Mouse (Mus musculus) neural tube, embryonic 15.5 days (tissue): ENCODE results near the gene Duoxa1. TPM values are rescaled to one million over a fixed set of nuclear protein-coding genes. Genes with fewer than 3 reads are reported as not detected.

Experiments used
- ATAC-seq: fragments of 200-750 bp; cut with Nextera tagmentation; 2 replicates; pipeline ENCODE4 v1.8.0; 2017; ENCODE audit warnings: mild to moderate bottlenecking, moderate TSS enrichment, moderate library complexity; ENCODE audit not compliant: low FRiP score
- H3K27ac ChIP-seq: fragments of 300-500 bp; sonication (generic); replicated peaks from 2 replicates; pipeline ENCODE4 v1.5.1; 2015; ENCODE audit warnings: mild to moderate bottlenecking, inconsistent platforms
- H3K27me3 ChIP-seq: fragments of 300-500 bp; sonication (generic); replicated peaks from 2 replicates; pipeline ENCODE4 v1.6.1; 2015; ENCODE audit warnings: inconsistent platforms
- H3K36me3 ChIP-seq: fragments of 300-500 bp; sonication (generic); 2 replicates; pipeline ENCODE4 v1.6.1; 2015; ENCODE audit warnings: inconsistent platforms
- H3K4me1 ChIP-seq: fragments of 300-500 bp; sonication (generic); 2 replicates; pipeline ENCODE4 v1.6.1; 2015; ENCODE audit warnings: inconsistent platforms
- H3K4me2 ChIP-seq: fragments of 300-500 bp; sonication (generic); 2 replicates; pipeline ENCODE4 v1.6.1; 2015; ENCODE audit warnings: inconsistent platforms, mild to moderate bottlenecking, moderate library complexity
- H3K4me3 ChIP-seq: fragments of 300-500 bp; sonication (generic); replicated peaks from 2 replicates; pipeline ENCODE4 v1.5.1; 2015; ENCODE audit warnings: mild to moderate bottlenecking, inconsistent platforms
- H3K9ac ChIP-seq: fragments of 300-500 bp; sonication (generic); replicated peaks from 2 replicates; pipeline ENCODE4 v1.6.1; 2015; ENCODE audit warnings: mild to moderate bottlenecking, inconsistent platforms
- H3K9me3 ChIP-seq: fragments of 300-500 bp; sonication (generic); replicated peaks from 2 replicates; pipeline ENCODE4 v1.6.1; 2016; ENCODE audit warnings: inconsistent platforms
- WGBS: fragments of 180-500 bp; shearing (Covaris S2); methylation state at CpG from one replicate; pipeline ENCODE4 v1.1.7; 2015; ENCODE audit warnings: mixed read lengths; 5-methylcytosine and 5-hydroxymethylcytosine counted together
- polyA plus RNA-seq: library from polyadenylated mRNA; unstranded; fragments of >200 nt; fragmentation: Nextera tagmentation; extraction: Ambion mirVana; gene quantifications from 2 replicates; pipeline ENCODE4 v1.2.1, GENCODE M21; 2015

Duoxa1 gene
- polyA plus RNA-seq, 1 experiment from 2014 or later = 0.17 TPM

- H3K36me3 ChIP-seq = no peaks in the 10 kb centered on the region
- no peak overlapping the region for H3K9ac ChIP-seq
- peak overlapping the region; percentile 45; the same call in 1 of the 2 replicates for H3K4me3 ChIP-seq
- no peaks in the 10 kb centered on the region for H3K9me3 ChIP-seq
- ATAC-seq = peak; percentile 62; the same call in 1 of the 2 replicates
- WGBS = 13% methylated on average over 9 of the region's 9 CpGs
- H3K4me2 ChIP-seq = peak overlapping the region; percentile 87
- peaks cover 38% of the 10 kb centered on the region for H3K4me1 ChIP-seq
- H3K27me3 ChIP-seq = peaks cover 92% of the 10 kb centered on the region
- H3K27ac ChIP-seq = no peak overlapping the region
Observed at GRCm38 (mm10) chr2:122302574-122303241, 10.8 kb downstream of the Duoxa1 start.

- peak overlapping the region; percentile 87 for H3K4me2 ChIP-seq
- 7% methylated on average over 23 of the region's 23 CpGs for WGBS
- peak overlapping the region; percentile 52 for H3K9ac ChIP-seq
- no peaks in the 10 kb centered on the region for H3K36me3 ChIP-seq
- H3K4me3 ChIP-seq = peak overlapping the region; percentile 45
- no peak for ATAC-seq
- H3K27ac ChIP-seq = no peak overlapping the region
- no peaks in the 10 kb centered on the region for H3K9me3 ChIP-seq
- H3K27me3 ChIP-seq = peaks cover 96% of the 10 kb centered on the region
- peaks cover 45% of the 10 kb centered on the region for H3K4me1 ChIP-seq
Observed at GRCm38 (mm10) chr2:122301921-122302573, 11.5 kb downstream of the Duoxa1 start.

- H3K9me3 ChIP-seq = no peaks in the 10 kb centered on the region
- WGBS = under 1% methylated on average over 48 of the region's 48 CpGs
- peaks cover 95% of the 10 kb centered on the region for H3K27me3 ChIP-seq
- peaks cover 48% of the 10 kb centered on the region for H3K4me1 ChIP-seq
- H3K4me3 ChIP-seq = peak overlapping the region; percentile 45
- no peak overlapping the region for H3K27ac ChIP-seq
- no peaks in the 10 kb centered on the region for H3K36me3 ChIP-seq
- peak overlapping the region; percentile 52 for H3K9ac ChIP-seq
- peak overlapping the region; percentile 87 for H3K4me2 ChIP-seq
- peak; percentile 61 for ATAC-seq
Observed at GRCm38 (mm10) chr2:122301081-122301920, 12.2 kb downstream of the Duoxa1 start.

- H3K9ac ChIP-seq = no peak overlapping the region
- no peak overlapping the region for H3K27ac ChIP-seq
- ATAC-seq = no peak
- H3K4me3 ChIP-seq = peak overlapping the region; percentile 45
- peak overlapping the region; percentile 87 for H3K4me2 ChIP-seq
- 5% methylated on average over 14 of the region's 14 CpGs for WGBS
- H3K27me3 ChIP-seq = peaks cover 94% of the 10 kb centered on the region
- peaks cover 48% of the 10 kb centered on the region for H3K4me1 ChIP-seq
- no peaks in the 10 kb centered on the region for H3K36me3 ChIP-seq
- H3K9me3 ChIP-seq = no peaks in the 10 kb centered on the region
Observed at GRCm38 (mm10) chr2:122300656-122301020, 12.9 kb downstream of the Duoxa1 start.

- H3K36me3 ChIP-seq = no peaks in the 10 kb centered on the region
Observed at GRCm38 (mm10) chr2:122299911-122300655, 13.4 kb downstream of the Duoxa1 start.

GRCm38 (mm10) chr2:122298596-122299490 is 14.7 kb downstream of the Duoxa1 start, which contains the start of gene Duoxa2:
Gene Duoxa2, plus strand, starts transcription at chr2:122298900.
- Histone ChIP-seq H3K9ac (0 out of 2 replicates have a peak within 1 kb of the TSS, but pooled peaks have one; percentile 11), H3K4me1 (peaks cover 48% of the 10 kb centered on the region), H3K27me3 (peaks cover 94% of the 10 kb centered on the region), H3K9me3 (no peaks in the 10 kb centered on the region), H3K4me2 (peak within 1 kb of the TSS; percentile 56), H3K27ac (no peak within 1 kb of the TSS), H3K4me3 (peak within 1 kb of the TSS; percentile 23), H3K36me3 (no peaks in the 10 kb centered on the region)
- ATAC-seq = no peak
- under 1% methylated on average over 43 of the region's 43 CpGs for WGBS

More at GRCm38 (mm10) chr2:122299911-122300655, 13.4 kb downstream of the Duoxa1 start:
- Histone ChIP-seq H3K27me3 (peaks cover 94% of the 10 kb centered on the region), H3K4me3 (no peak overlapping the region), H3K4me2 (0 out of 2 replicates have a peak overlapping the region, but pooled peaks have one; percentile 4), H3K27ac (no peak overlapping the region), H3K9me3 (no peaks in the 10 kb centered on the region), H3K4me1 (peaks cover 48% of the 10 kb centered on the region), H3K9ac (no peak overlapping the region)
- no peak for ATAC-seq
- whole genome bisulfite sequencing = 9% methylated on average over 14 of the region's 14 CpGs

GRCm38 (mm10) chr2:122298096-122298499 is 15.4 kb downstream of the Duoxa1 start, which contains the start of gene Duox2:
Gene Duox2, minus strand, starts transcription at chr2:122298449.
- H3K36me3 ChIP-seq = no peaks in the 10 kb centered on the region
- peak within 1 kb of the TSS; percentile 23 for H3K4me3 ChIP-seq
- H3K4me2 ChIP-seq = peak within 1 kb of the TSS; percentile 56
- H3K4me1 ChIP-seq = peaks cover 48% of the 10 kb centered on the region
- 4% methylated on average over 13 of the region's 13 CpGs for WGBS
- H3K9me3 ChIP-seq = no peaks in the 10 kb centered on the region
- ATAC-seq = no peak
- 0 out of 2 replicates have a peak within 1 kb of the TSS, but pooled peaks have one; percentile 11 for H3K9ac ChIP-seq
- H3K27me3 ChIP-seq = peaks cover 94% of the 10 kb centered on the region
- no peak within 1 kb of the TSS for H3K27ac ChIP-seq

- under 1% methylated on average over 35 of the region's 35 CpGs for WGBS
- peak overlapping the region; percentile 49 for H3K4me2 ChIP-seq
- peaks cover 90% of the 10 kb centered on the region for H3K27me3 ChIP-seq
- no peak for ATAC-seq
- peak overlapping the region; percentile 23 for H3K4me3 ChIP-seq
- no peaks in the 10 kb centered on the region for H3K36me3 ChIP-seq
- no peaks in the 10 kb centered on the region for H3K9me3 ChIP-seq
- peaks cover 45% of the 10 kb centered on the region for H3K4me1 ChIP-seq
- no peak overlapping the region for H3K27ac ChIP-seq
- H3K9ac ChIP-seq = no peak overlapping the region
Observed at GRCm38 (mm10) chr2:122297271-122298095, 16.0 kb downstream of the Duoxa1 start.

- no peaks in the 10 kb centered on the region for H3K9me3 ChIP-seq
- no peak overlapping the region for H3K4me2 ChIP-seq
- no peaks in the 10 kb centered on the region for H3K36me3 ChIP-seq
- no peak overlapping the region for H3K4me3 ChIP-seq
- WGBS = 5% methylated on average over 7 of the region's 7 CpGs
- H3K4me1 ChIP-seq = peaks cover 27% of the 10 kb centered on the region
- no peak overlapping the region for H3K9ac ChIP-seq
- peaks cover 66% of the 10 kb centered on the region for H3K27me3 ChIP-seq
- H3K27ac ChIP-seq = no peak overlapping the region
- ATAC-seq = no peak
Observed at GRCm38 (mm10) chr2:122294916-122295315, 18.6 kb downstream of the Duoxa1 start.
